Comparison of ENCODE assay signal across 22 mouse cellular contexts in genomic region chr13:52362266-52362665, GRCm38 (mm10).
"Had no signal": no experiment of that assay in that cellular context is flagged by ENCODE, and none has a peak within 500 bp of the region (broad histone marks: within the 10 kb centered on the region; RNA-seq: fewer than 3 reads in every experiment).

No protein-coding gene starts in this region.

- H3K9ac ChIP-seq: kidney, embryonic 15.5 days; liver, embryonic 14.5 days; lung, embryonic 15.5 days; midbrain, embryonic 12.5 days; midbrain, embryonic 15.5 days; neural tube, embryonic 12.5 days; neural tube, embryonic 15.5 days had no signal

- H3K27ac ChIP-seq: kidney, embryonic 15.5 days; left cerebral cortex, adult 2 months; liver, embryonic 14.5 days; lung, embryonic 15.5 days; midbrain, embryonic 12.5 days; midbrain, embryonic 15.5 days; neural tube, embryonic 12.5 days; neural tube, embryonic 15.5 days; stomach, postnatal 0 days had no signal

- H3K27me3 ChIP-seq: kidney, embryonic 15.5 days; lung, embryonic 15.5 days; midbrain, embryonic 12.5 days; midbrain, embryonic 15.5 days; neural tube, embryonic 12.5 days; neural tube, embryonic 15.5 days had no signal

- H3K36me3 ChIP-seq: kidney, embryonic 15.5 days; lung, embryonic 15.5 days; midbrain, embryonic 12.5 days; midbrain, embryonic 15.5 days; neural tube, embryonic 12.5 days; neural tube, embryonic 15.5 days had no signal

- H3K9me3 ChIP-seq: kidney, embryonic 15.5 days; lung, embryonic 15.5 days; midbrain, embryonic 15.5 days; neural tube, embryonic 12.5 days; neural tube, embryonic 15.5 days had no signal

- DNase-seq: kidney, postnatal 10 days; kidney, postnatal 36 days; layer of hippocampus, postnatal 36 days; lung, adult 18-20 months; lung, postnatal 10 days; lung, postnatal 36 days; right cerebral cortex, adult 18-20 months; right cerebral cortex, postnatal 14 days; right cerebral cortex, postnatal 4 days; thymus, adult 2 months; thymus, postnatal 14 days; thymus, postnatal 4 days had no signal

- H3K4me1 ChIP-seq: kidney, embryonic 15.5 days; lung, embryonic 15.5 days; megakaryocyte, embryonic 14.5 days; midbrain, embryonic 12.5 days; midbrain, embryonic 15.5 days; neural tube, embryonic 12.5 days; neural tube, embryonic 15.5 days had no signal

- H3K4me2 ChIP-seq: kidney, embryonic 15.5 days; lung, embryonic 15.5 days; midbrain, embryonic 12.5 days; midbrain, embryonic 15.5 days; neural tube, embryonic 12.5 days; neural tube, embryonic 15.5 days had no signal

- H3K4me3 ChIP-seq: kidney, embryonic 15.5 days; left cerebral cortex, adult 2 months; lung, embryonic 15.5 days; megakaryocyte, embryonic 14.5 days; midbrain, embryonic 12.5 days; midbrain, embryonic 15.5 days; neural tube, embryonic 12.5 days; neural tube, embryonic 15.5 days had no signal

- ATAC-seq: midbrain, embryonic 15.5 days had no signal
